Mouse (Mus musculus): ENCODE data around the gene Parp6.
A peak's percentile ranks its signal among the peaks of the same experiment; 100 is the strongest.

Parp6 gene

DNA sequence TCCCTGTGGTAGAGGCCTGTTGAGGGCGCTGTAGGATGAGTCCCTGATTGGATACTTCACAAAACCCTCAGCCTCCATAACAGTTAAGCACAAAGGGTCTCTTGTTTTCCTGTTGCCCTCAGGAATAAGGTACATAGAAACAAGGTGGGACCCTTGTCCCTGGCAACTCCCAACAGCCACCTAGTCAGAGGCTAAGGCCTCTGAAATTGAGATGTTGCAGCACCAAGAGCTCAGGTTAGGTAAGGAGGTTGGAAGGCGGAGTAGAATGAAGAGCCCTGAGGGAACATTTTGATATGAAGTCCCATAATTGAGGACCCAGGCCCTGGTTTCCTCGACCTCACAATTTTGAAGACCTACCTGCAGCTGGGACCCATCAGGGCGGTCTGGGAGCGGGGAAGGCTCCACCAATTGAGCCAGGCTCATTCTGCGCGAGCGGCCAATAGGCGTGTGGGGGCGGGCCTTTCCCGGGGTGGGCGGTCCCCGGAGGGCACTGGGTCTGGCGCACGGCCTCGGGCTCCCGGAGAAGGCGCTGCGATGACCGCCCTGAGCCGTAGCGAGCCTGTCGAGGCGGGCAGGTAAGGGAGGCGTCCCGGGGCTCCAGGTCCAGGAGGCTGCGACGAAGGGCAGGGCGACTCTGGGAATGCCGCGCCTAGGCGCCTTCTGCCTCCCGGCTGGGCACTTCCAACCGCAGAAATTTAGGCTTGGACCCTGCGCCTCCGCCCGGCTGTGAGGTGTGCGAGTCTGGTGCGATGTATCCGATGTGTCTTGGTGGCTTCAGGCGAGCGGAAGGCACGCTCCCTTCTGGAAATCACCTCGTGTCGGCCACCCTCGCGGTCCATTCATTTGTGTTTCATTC, 62.8 kb downstream of the Parp6 start, which contains the start of gene Gramd2:
Gramd2 (plus strand) TSS at position 467 of the 856 bp plus-strand sequence.
- DNase-seq (ENCODE audit: low read depth, low spot score), result peak; percentile 84

DNA sequence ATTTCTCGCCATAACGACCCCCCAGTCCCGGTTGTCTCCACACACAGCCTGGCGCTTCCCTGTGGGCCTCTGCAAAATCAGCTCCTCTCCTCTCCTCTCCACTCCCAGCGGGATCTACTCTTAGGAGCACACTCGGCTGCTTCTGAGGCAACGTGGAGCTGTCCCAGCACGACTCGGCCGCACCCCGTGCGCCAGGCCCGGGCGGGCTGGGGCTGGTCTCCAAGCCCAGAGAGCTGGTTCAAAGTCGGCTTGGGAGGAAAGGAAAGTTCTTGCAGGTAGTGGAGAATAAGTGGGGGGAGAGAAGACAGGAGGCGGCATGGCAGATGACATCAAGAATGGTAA, 63.4 kb downstream of the Parp6 start:
- DNase-seq (ENCODE audit: low read depth, low spot score), result no peak

GRCm38 (mm10) chr9:59684020-59684419, 66.9 kb downstream of the Parp6 start:
- no peak for DNase-seq (ENCODE audit: low read depth, low spot score)

GRCm38 (mm10) chr9:59687416-59688046, 70.4 kb downstream of the Parp6 start:
- no peak for DNase-seq (ENCODE audit: low read depth, low spot score)

DNA sequence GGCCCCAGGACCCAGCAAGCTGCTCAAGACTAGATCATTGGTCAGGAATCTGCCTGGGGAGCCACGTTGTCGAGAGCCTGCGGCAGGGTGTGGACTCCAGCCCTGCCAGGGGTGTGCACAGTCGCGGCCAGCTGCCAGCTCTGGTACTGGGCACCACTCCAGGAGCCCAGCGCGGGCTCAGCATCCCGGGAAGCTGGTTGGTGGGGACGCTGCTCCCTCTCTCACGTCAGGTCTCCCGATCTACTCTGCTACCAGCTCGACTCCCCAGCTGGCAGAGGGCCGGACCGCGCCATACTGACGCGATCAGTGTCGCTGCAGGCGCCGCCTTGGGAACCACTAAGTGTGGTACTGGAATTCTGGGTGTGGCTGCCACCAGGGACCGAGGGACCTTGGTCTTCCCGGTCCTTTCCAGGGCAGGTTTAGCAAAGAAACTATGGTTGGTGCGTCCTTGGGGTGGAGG, 74.6 kb downstream of the Parp6 start:
- DNase-seq (ENCODE audit: low read depth, low spot score), result no peak

DNA sequence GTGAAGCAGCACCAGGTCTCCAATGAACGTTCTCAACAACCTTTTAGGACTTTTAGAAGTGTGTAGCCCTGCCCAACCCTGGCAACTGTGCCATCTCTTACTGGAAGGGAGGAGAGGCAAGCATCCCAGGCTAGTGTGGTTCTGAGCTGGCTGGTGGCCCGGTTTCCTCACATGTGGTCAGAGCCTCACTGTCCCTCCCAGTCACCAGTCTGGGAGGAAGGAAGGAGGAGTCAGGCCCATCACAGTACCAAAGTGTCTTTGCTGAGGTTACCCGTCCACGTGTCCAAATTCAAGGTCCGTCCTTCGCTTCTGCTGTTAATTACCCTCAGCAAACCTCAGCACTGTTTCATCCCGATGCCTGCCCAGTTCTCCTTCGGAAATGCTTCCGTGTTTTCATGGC, 75.1 kb downstream of the Parp6 start:
- DNase-seq (ENCODE audit: low read depth, low spot score), result no peak

DNA sequence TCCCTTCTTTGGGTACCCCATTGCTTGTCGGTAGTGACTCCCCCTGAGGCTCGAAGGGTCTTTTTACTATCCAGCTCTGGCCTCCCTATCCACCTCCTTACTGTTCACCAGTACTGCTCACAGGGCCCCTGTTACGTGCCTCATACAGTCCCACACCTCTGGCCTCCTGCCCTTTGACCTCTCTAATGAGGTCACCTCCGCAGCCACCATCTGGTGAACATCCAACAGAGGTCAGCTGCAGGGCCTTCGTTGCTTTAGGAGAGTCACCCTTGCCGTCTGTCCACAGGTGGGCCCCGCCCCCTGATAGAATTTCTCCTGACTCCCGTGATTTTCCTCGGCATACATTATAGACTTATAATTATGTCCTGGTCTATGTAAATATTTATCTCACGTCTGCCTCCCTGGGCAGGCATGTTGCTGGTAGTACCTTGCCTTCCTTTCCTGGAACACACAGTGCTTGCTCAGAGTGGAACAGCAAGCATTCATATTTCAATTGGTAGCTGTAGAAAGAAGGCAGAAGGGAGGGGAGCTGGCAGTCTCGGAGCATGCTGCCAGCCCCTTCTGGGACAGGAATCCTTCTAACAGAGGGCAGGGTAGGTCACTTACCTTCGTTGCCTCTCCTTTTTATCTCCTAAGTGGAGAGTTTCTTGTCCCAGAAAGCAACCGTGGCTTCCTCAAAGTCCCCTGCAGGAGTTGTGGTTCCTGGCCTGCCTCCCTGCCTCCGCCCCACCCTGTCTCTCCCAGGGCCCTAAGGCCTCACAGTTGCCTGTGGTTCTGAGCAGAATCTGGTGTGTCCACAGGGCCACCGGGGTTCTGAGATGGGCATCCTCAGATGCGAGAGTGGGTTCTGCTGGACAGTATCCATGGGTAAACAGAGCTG, 77.7 kb downstream of the Parp6 start:
- peak; percentile 29 for DNase-seq (ENCODE audit: low read depth, low spot score)

DNA sequence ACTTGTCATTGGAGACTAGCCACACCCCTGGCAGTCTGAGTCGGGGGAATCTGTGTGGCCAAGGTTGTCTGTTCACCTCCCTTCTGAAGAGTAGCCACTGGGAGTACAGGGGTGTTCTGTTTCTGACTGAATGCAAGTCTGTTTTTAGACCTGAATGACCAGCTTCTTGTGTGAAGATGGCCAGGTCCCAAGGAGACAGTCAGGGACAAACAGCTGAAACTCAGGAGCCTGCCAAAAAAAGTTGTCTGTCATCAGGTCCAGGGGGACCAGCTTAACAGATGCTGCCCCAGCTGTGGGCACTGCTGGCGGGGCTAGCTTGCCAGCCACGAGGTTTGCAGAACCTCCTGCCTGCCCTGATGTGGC, 78.3 kb downstream of the Parp6 start:
- no peak for DNase-seq (ENCODE audit: low read depth, low spot score)

DNA sequence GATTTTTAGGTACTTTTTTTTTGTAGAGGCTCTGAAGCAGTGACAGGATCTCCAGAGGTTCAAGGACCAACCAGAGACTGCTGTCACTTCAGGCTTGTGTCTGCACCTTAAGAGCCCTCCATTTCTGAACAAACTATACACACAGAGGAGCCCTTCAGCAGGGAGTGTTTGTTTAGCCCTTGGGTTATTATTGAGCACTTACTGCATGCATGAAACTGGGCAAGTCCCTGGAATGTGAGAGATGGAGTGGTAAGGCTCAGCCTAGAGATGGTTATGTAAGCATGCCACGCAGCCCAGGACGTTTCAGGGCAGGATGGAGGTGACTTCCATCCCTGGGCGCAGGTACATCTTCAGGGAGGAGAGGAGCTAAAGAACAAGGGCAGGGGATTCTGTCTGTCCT, 79.3 kb downstream of the Parp6 start:
- DNase-seq (ENCODE audit: low read depth, low spot score), result no peak
